20 mouse cellular contexts compared by ENCODE assay signal in genomic region chr15:78093597-78093996, GRCm38 (mm10). TPM values are rescaled to one million over a fixed set of nuclear protein-coding genes. Genes with fewer than 3 reads are reported as not detected.
"Had no signal": no experiment of that assay in that cellular context is flagged by ENCODE, and none has a peak within 500 bp of the region (broad histone marks: within the 10 kb centered on the region; RNA-seq: fewer than 3 reads in every experiment).

No protein-coding gene starts in this region.

- H3K9me3 ChIP-seq: neural tube, embryonic 13.5 days; neural tube, embryonic 15.5 days; stomach, embryonic 15.5 days had no signal

- H3K4me2 ChIP-seq: neural tube, embryonic 13.5 days; neural tube, embryonic 15.5 days; stomach, embryonic 15.5 days had no signal

- H3K27me3 ChIP-seq: neural tube, embryonic 13.5 days; neural tube, embryonic 15.5 days; stomach, embryonic 15.5 days had no signal

- H3K36me3 ChIP-seq: neural tube, embryonic 13.5 days; neural tube, embryonic 15.5 days; stomach, embryonic 15.5 days had no signal

- H3K4me1 ChIP-seq: stomach, embryonic 15.5 days had no signal

- H3K9ac ChIP-seq: neural tube, embryonic 13.5 days; neural tube, embryonic 15.5 days; stomach, embryonic 15.5 days had no signal

- DNase-seq: retina, postnatal 1 day; right cerebral cortex, adult 18-20 months; right cerebral cortex, postnatal 14 days; right cerebral cortex, postnatal 25 days; right cerebral cortex, postnatal 4 days; spleen, adult 18-20 months; thymus, adult 18-20 months; thymus, adult 2 months; thymus, postnatal 14 days; thymus, postnatal 25 days; thymus, postnatal 36 days; thymus, postnatal 4 days had no signal

- H3K27ac ChIP-seq: neural tube, embryonic 13.5 days; neural tube, embryonic 15.5 days; stomach, embryonic 15.5 days; stomach, postnatal 0 days had no signal

- H3K4me3 ChIP-seq: neural tube, embryonic 13.5 days; neural tube, embryonic 15.5 days; stomach, embryonic 15.5 days had no signal

RNA-seq across cellular contexts. Expression of gene Cacng2, which starts 26.2 kb away (rescaled TPM):
- total RNA-seq: neutrophil, adult 5-6 weeks had no signal
- polyA plus RNA-seq: spleen, adult 2 months; thymus, adult 2 months; thymus, postnatal 0 days; urinary bladder, adult 2 months had no signal
